Mouse (Mus musculus): Measurements from ENCODE around the gene Cic. TPM values are rescaled to one million over a fixed set of nuclear protein-coding genes. Genes with fewer than 3 reads are reported as not detected.

Gene Cic
- total and polyA plus RNA-seq, 2 experiments from 2014 or later: 28.2 to 155 TPM

DNA sequence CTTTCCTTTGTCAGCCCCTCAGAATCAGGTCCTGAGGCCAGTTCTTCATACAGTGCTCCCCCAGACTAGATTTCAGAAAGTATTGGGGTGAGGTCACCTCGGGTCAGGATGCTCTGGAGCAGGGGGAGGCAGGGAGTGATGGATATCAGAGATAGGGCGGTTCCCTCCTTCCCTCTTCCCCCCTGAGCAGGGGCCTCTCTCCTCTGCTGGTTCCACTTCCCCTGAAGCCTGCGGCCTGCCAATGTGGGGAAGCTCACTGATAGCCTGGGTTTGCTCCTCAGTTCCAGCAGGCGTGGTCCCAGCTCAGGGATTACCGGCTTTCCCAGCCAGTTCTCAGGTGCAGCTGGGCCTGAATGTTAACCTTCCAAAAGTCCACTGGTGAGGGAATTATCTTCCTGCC, 16.1 kb downstream of the Cic start:
- no peak for ATAC-seq
- Histone ChIP-seq H3K27me3 (ENCODE audit: insufficient read depth, low read length) (no peaks in the 10 kb centered on the region), H3K4me2 (ENCODE audit: low read depth, low read length) (peak overlapping the region; percentile 92), H3K4me1 (ENCODE audit: insufficient read depth, low read length) (peaks cover 34% of the 10 kb centered on the region), H3K4me3 (ENCODE audit: low read length) (peak overlapping the region; percentile 82), H3K27ac (peak overlapping the region; percentile 99), H3K36me3 (ENCODE audit: insufficient read depth, low read length) (peaks cover 33% of the 10 kb centered on the region), H3K9me3 (ENCODE audit: low read length) (no peaks in the 10 kb centered on the region), H3K9ac (replicated peaks; ENCODE audit: low read length) (peak overlapping the region; percentile 79)
- 10% methylated on average over 5 of the region's 5 CpGs for WGBS
- no peak for TF ChIP-seq CTCF (IDR thresholded peaks at IDR 0.05; ENCODE audit: low read depth)
- DNase-seq (ENCODE audit: low spot score): no peak

GRCm38 (mm10) chr7:25284171-25284570, 16.7 kb downstream of the Cic start:
- no peak for TF ChIP-seq CTCF (IDR thresholded peaks at IDR 0.05; ENCODE audit: low read depth)
- DNase-seq (ENCODE audit: low spot score) (no peak), ATAC-seq (no peak)
- Histone ChIP-seq H3K9ac (replicated peaks; ENCODE audit: low read length) (peak overlapping the region; percentile 79; the same call in 1 of the 2 replicates), H3K27me3 (ENCODE audit: insufficient read depth, low read length) (no peaks in the 10 kb centered on the region), H3K4me3 (ENCODE audit: low read length) (peak overlapping the region; percentile 82), H3K4me2 (ENCODE audit: low read depth, low read length) (peak overlapping the region; percentile 92), H3K4me1 (ENCODE audit: insufficient read depth, low read length) (peaks cover 34% of the 10 kb centered on the region), H3K9me3 (ENCODE audit: low read length) (no peaks in the 10 kb centered on the region), H3K36me3 (ENCODE audit: insufficient read depth, low read length) (peaks cover 38% of the 10 kb centered on the region), H3K27ac (peak overlapping the region; percentile 99; the same call in 1 of the 2 replicates)
- 41% methylated on average over 2 of the region's 2 CpGs for WGBS

GRCm38 (mm10) chr7:25284766-25285165, 17.3 kb downstream of the Cic start:
- no peaks in the 10 kb centered on the region for H3K27me3 ChIP-seq (ENCODE audit: insufficient read depth, low read length)
- peak overlapping the region; percentile 79; the same call in 1 of the 2 replicates for H3K9ac ChIP-seq (replicated peaks; ENCODE audit: low read length)
- no peak overlapping the region for H3K27ac ChIP-seq
- WGBS: 54% methylated on average over 5 of the region's 5 CpGs
- no peak for ATAC-seq
- peak overlapping the region; percentile 92 for H3K4me2 ChIP-seq (ENCODE audit: low read depth, low read length)
- no peaks in the 10 kb centered on the region for H3K9me3 ChIP-seq (ENCODE audit: low read length)
- no peak overlapping the region for H3K4me3 ChIP-seq (ENCODE audit: low read length)
- no peak for TF ChIP-seq CTCF (IDR thresholded peaks at IDR 0.05; ENCODE audit: low read depth)
- peaks cover 44% of the 10 kb centered on the region for H3K36me3 ChIP-seq (ENCODE audit: insufficient read depth, low read length)
- H3K4me1 ChIP-seq (ENCODE audit: insufficient read depth, low read length): peaks cover 30% of the 10 kb centered on the region
- peak; percentile 13 for DNase-seq (ENCODE audit: low spot score)

GRCm38 (mm10) chr7:25285511-25286238, 18.2 kb downstream of the Cic start:
- WGBS: 86% methylated on average over 20 of the region's 20 CpGs
- H3K9ac ChIP-seq (replicated peaks; ENCODE audit: low read length): no peak overlapping the region

GRCm38 (mm10) chr7:25286989-25287388, 19.5 kb downstream of the Cic start:
- DNase-seq (ENCODE audit: low spot score) (no peak), ATAC-seq (no peak)
- peak; percentile 49 for TF ChIP-seq CTCF (IDR thresholded peaks at IDR 0.05; ENCODE audit: low read depth)
- Histone ChIP-seq H3K27me3 (ENCODE audit: insufficient read depth, low read length) (no peaks in the 10 kb centered on the region), H3K36me3 (ENCODE audit: insufficient read depth, low read length) (peaks cover 66% of the 10 kb centered on the region), H3K4me2 (ENCODE audit: low read depth, low read length) (no peak overlapping the region), H3K27ac (no peak overlapping the region), H3K4me1 (ENCODE audit: insufficient read depth, low read length) (peaks cover 12% of the 10 kb centered on the region), H3K4me3 (ENCODE audit: low read length) (no peak overlapping the region), H3K9ac (replicated peaks; ENCODE audit: low read length) (no peak overlapping the region), H3K9me3 (ENCODE audit: low read length) (no peaks in the 10 kb centered on the region)
- WGBS: 79% methylated on average over 8 of the region's 8 CpGs

More at GRCm38 (mm10) chr7:25285511-25286238, 18.2 kb downstream of the Cic start:
- Histone ChIP-seq H3K9me3 (ENCODE audit: low read length) (no peaks in the 10 kb centered on the region), H3K27ac (no peak overlapping the region), H3K36me3 (ENCODE audit: insufficient read depth, low read length) (peaks cover 53% of the 10 kb centered on the region), H3K4me1 (ENCODE audit: insufficient read depth, low read length) (peaks cover 21% of the 10 kb centered on the region), H3K27me3 (ENCODE audit: insufficient read depth, low read length) (no peaks in the 10 kb centered on the region), H3K4me3 (ENCODE audit: low read length) (no peak overlapping the region), H3K4me2 (ENCODE audit: low read depth, low read length) (no peak overlapping the region)
- DNase-seq (ENCODE audit: low spot score) (no peak), ATAC-seq (no peak)
- no peak for TF ChIP-seq CTCF (IDR thresholded peaks at IDR 0.05; ENCODE audit: low read depth)

- Histone ChIP-seq H3K27ac (no peak overlapping the region), H3K4me3 (ENCODE audit: low read length) (no peak overlapping the region), H3K9ac (replicated peaks; ENCODE audit: low read length) (no peak overlapping the region), H3K36me3 (ENCODE audit: insufficient read depth, low read length) (peaks cover 73% of the 10 kb centered on the region), H3K4me2 (ENCODE audit: low read depth, low read length) (no peak overlapping the region), H3K4me1 (ENCODE audit: insufficient read depth, low read length) (peaks cover 12% of the 10 kb centered on the region), H3K27me3 (ENCODE audit: insufficient read depth, low read length) (no peaks in the 10 kb centered on the region), H3K9me3 (ENCODE audit: low read length) (no peaks in the 10 kb centered on the region)
- TF ChIP-seq CTCF (IDR thresholded peaks at IDR 0.05; ENCODE audit: low read depth): no peak
- 93% methylated on average over 12 of the region's 12 CpGs for WGBS
- DNase-seq (ENCODE audit: low spot score) (no peak), ATAC-seq (no peak)
These were observed 20.5 kb downstream of the Cic start for GRCm38 (mm10) chr7:25288011-25288410.

DNA sequence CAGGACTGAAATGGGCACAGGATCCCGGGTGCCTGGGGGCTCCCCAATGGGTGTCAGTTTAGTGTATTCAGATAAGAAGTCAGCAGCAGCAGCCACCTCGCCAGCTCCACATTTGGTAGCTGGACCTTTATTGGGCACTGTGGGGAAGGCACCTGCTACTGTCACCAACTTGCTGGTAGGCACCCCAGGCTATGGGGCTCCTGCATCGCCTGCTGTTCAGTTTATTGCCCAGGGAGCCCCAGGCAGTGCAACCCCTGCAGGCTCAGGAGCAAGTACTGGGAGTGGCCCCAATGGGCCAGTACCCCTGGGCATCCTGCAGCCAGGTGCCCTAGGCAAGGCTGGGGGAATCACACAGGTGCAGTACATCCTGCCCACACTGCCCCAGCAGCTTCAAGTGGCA, 21.2 kb downstream of the Cic start:
- H3K36me3 ChIP-seq (ENCODE audit: insufficient read depth, low read length): peaks cover 79% of the 10 kb centered on the region
- DNase-seq (ENCODE audit: low spot score): no peak
- H3K4me2 ChIP-seq (ENCODE audit: low read depth, low read length): no peak overlapping the region
- no peaks in the 10 kb centered on the region for H3K9me3 ChIP-seq (ENCODE audit: low read length)
- H3K4me3 ChIP-seq (ENCODE audit: low read length): no peak overlapping the region
- H3K27ac ChIP-seq: no peak overlapping the region
- H3K4me1 ChIP-seq (ENCODE audit: insufficient read depth, low read length): peaks cover 12% of the 10 kb centered on the region; the same call in 1 of the 2 replicates
- no peak overlapping the region for H3K9ac ChIP-seq (replicated peaks; ENCODE audit: low read length)
- 86% methylated on average over 3 of the region's 3 CpGs for WGBS
- no peak for ATAC-seq
- TF ChIP-seq CTCF (IDR thresholded peaks at IDR 0.05; ENCODE audit: low read depth): no peak
- H3K27me3 ChIP-seq (ENCODE audit: insufficient read depth, low read length): no peaks in the 10 kb centered on the region
